Mouse (Mus musculus) kidney, embryonic 16.5 days (tissue): ENCODE results near the gene Ckap4. TPM values are rescaled to one million over a fixed set of nuclear protein-coding genes. Genes with fewer than 3 reads are reported as not detected.
A peak's percentile ranks its signal among the peaks of the same experiment; 100 is the strongest.
"Not testable (repeated sequence)": the region's sequence is repeated elsewhere in the genome, so short reads cannot be mapped to it uniquely, and the experiment has no call there.

Experiments used
- ATAC-seq: fragments of 200-750 bp; cut with Nextera tagmentation; 2 replicates; pipeline ENCODE4 v1.8.0; 2017; ENCODE audit warnings: moderate TSS enrichment; ENCODE audit not compliant: low FRiP score, low TSS enrichment
- H3K27ac ChIP-seq: fragments of 300-500 bp; sonication (generic); 2 replicates; pipeline ENCODE4 v1.5.1; 2014; ENCODE audit warnings: low read length
- H3K27me3 ChIP-seq: fragments of 300-500 bp; sonication (generic); 2 replicates; pipeline ENCODE4 v1.6.1; 2014; ENCODE audit warnings: low read length, control low read depth, mixed read lengths; ENCODE audit not compliant: insufficient read depth
- H3K36me3 ChIP-seq: fragments of 300-500 bp; sonication (generic); 2 replicates; pipeline ENCODE4 v1.6.1; 2014; ENCODE audit warnings: low read length, control low read depth, mixed read lengths; ENCODE audit not compliant: insufficient read depth
- H3K4me1 ChIP-seq: fragments of 300-500 bp; sonication (generic); 2 replicates; pipeline ENCODE4 v1.6.1; 2014; ENCODE audit warnings: low read length, control low read depth, mixed read lengths; ENCODE audit not compliant: insufficient read depth
- H3K4me2 ChIP-seq: fragments of 300-500 bp; sonication (generic); replicated peaks from 2 replicates; pipeline ENCODE4 v1.6.1; 2014; ENCODE audit warnings: low read depth, low read length
- H3K4me3 ChIP-seq: fragments of 300-500 bp; sonication (generic); 2 replicates; pipeline ENCODE4 v1.5.1; 2014; ENCODE audit warnings: mild to moderate bottlenecking, low read length
- H3K9ac ChIP-seq: fragments of 300-500 bp; sonication (generic); replicated peaks from 2 replicates; pipeline ENCODE4 v1.6.1; 2014; ENCODE audit warnings: low read length
- H3K9me3 ChIP-seq: fragments of 300-500 bp; sonication (generic); 2 replicates; pipeline ENCODE4 v1.6.1; 2016; ENCODE audit warnings: low read length, control low read depth
- WGBS: fragments of 180-500 bp; shearing (Covaris S2); extraction: QIAGEN DNeasy Blood & Tissue Kit; methylation state at CpG from one replicate; pipeline ENCODE4 v1.1.7; 2014; 5-methylcytosine and 5-hydroxymethylcytosine counted together
- polyA plus RNA-seq: library from polyadenylated mRNA; unstranded; fragments of >200 nt; fragmentation: Nextera tagmentation; extraction: Ambion mirVana; gene quantifications from 2 replicates; pipeline ENCODE4 v1.2.1, GENCODE M21; 2015

Gene Ckap4
- polyA plus RNA-seq, 1 experiment from 2014 or later, result 72.4 TPM

- Histone ChIP-seq H3K4me2 (no peak overlapping the region), H3K9ac (no peak overlapping the region), H3K9me3 (no peaks in the 10 kb centered on the region), H3K36me3 (no peaks in the 10 kb centered on the region), H3K27me3 (no peaks in the 10 kb centered on the region), H3K4me3 (no peak overlapping the region), H3K4me1 (peaks cover 22% of the 10 kb centered on the region), H3K27ac (peak overlapping the region; percentile 25; the same call in 1 of the 2 replicates)
- no peak for ATAC-seq
- 48% methylated on average over 1 of the region's 1 CpGs for WGBS
These were observed 49.2 kb downstream of the Ckap4 start for GRCm38 (mm10) chr10:84484661-84485060.

DNA sequence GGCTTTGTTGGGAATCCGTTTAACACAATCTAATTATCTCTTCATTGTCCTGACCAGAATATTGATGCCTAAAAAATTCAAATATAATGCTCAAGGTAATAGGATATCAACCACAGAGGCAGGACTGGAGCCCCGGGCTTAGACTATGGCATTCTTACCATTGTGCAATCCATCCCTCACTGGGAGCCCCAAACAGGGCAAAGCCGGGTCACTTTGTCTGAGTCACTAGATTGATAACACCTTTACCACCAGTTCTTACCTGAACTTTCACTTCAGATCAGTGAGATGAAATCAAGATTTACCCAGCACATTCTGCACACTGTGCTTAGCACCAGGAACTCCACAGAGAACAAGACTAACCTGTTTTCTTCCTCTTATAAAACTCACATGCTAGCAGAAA, 50.3 kb downstream of the Ckap4 start:
- Histone ChIP-seq H3K4me3 (no peak overlapping the region), H3K9me3 (no peaks in the 10 kb centered on the region), H3K27me3 (no peaks in the 10 kb centered on the region), H3K4me2 (no peak overlapping the region), H3K27ac (peak overlapping the region; percentile 57), H3K4me1 (peaks cover 24% of the 10 kb centered on the region), H3K36me3 (no peaks in the 10 kb centered on the region), H3K9ac (no peak overlapping the region)
- WGBS, result 71% methylated on average over 3 of the region's 3 CpGs
- no peak for ATAC-seq

DNA sequence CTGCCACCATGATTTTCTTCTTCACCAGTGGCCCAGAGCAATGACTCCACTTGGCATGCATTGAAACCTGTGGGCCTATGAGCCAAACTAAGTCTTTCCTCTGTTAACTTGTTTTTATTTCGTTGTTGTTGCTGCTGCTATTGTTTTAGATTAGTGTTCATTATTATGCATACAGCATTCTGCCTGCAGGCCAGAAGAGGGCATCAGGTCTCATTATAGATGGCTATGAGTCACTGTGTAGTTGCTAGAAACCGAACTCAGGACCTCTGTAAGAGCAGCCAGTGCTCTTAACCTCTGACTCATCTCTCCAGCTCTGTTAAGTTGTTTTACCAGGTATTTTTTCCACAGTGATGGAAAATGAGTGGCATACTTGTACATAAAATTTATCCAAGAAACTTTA, 50.8 kb downstream of the Ckap4 start:
- no peaks in the 10 kb centered on the region for H3K36me3 ChIP-seq
- H3K4me1 ChIP-seq, result peaks cover 25% of the 10 kb centered on the region
- no peak overlapping the region for H3K9ac ChIP-seq
- H3K27me3 ChIP-seq, result no peaks in the 10 kb centered on the region
- 91% methylated on average over 2 of the region's 2 CpGs for WGBS
- no peaks in the 10 kb centered on the region for H3K9me3 ChIP-seq
- no peak overlapping the region for H3K4me2 ChIP-seq
- no peak overlapping the region for H3K4me3 ChIP-seq
- peak overlapping the region; percentile 57 for H3K27ac ChIP-seq
- no peak for ATAC-seq

DNA sequence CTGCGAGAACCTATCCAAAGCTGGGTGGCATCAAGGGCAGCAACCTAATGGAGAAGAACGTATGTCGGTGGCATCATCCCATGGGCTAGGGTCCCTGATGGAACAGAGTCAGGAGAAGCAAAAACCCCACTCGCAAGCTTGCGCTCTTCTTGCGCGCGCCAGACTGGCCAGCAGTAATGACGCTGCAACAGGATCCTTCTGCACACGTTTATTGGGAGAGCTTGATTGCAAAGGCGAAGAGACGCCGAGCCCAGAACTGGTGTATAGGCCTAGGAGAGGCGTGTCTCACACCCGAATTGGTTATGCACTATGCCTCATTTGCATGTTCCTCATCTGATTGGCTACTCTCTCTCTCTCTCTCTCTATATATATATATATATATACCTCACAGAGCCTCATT, 51.4 kb downstream of the Ckap4 start:
- H3K4me1 ChIP-seq, result peaks cover 32% of the 10 kb centered on the region
- not testable (repeated sequence) for H3K27me3 ChIP-seq, ATAC-seq, H3K9me3 ChIP-seq, H3K9ac ChIP-seq, H3K27ac ChIP-seq, H3K4me2 ChIP-seq, H3K36me3 ChIP-seq, H3K4me3 ChIP-seq
- WGBS, result 85% methylated on average over 15 of the region's 15 CpGs

- no peaks in the 10 kb centered on the region for H3K36me3 ChIP-seq
- H3K4me1 ChIP-seq, result peaks cover 38% of the 10 kb centered on the region
- H3K27ac ChIP-seq, result peak overlapping the region; percentile 88
- no peaks in the 10 kb centered on the region for H3K9me3 ChIP-seq
- no peak; the same call in 1 of the 2 replicates for ATAC-seq
- WGBS, result 23% methylated on average over 5 of the region's 5 CpGs
- no peak overlapping the region for H3K9ac ChIP-seq
- no peak overlapping the region for H3K4me3 ChIP-seq
- H3K4me2 ChIP-seq, result no peak overlapping the region
- H3K27me3 ChIP-seq, result no peaks in the 10 kb centered on the region
These were observed 52.6 kb downstream of the Ckap4 start for GRCm38 (mm10) chr10:84481327-84481671.

- 29% methylated on average over 8 of the region's 8 CpGs for WGBS
- ATAC-seq, result peak; percentile 89
- Histone ChIP-seq H3K27me3 (no peaks in the 10 kb centered on the region), H3K27ac (peak overlapping the region; percentile 88), H3K4me1 (peaks cover 38% of the 10 kb centered on the region), H3K9me3 (no peaks in the 10 kb centered on the region), H3K36me3 (no peaks in the 10 kb centered on the region), H3K4me3 (no peak overlapping the region), H3K9ac (no peak overlapping the region), H3K4me2 (0 out of 2 replicates have a peak overlapping the region, but pooled peaks have one; percentile 19)
These were observed 53.1 kb downstream of the Ckap4 start for GRCm38 (mm10) chr10:84480667-84481326.

GRCm38 (mm10) chr10:84480146-84480545, 53.7 kb downstream of the Ckap4 start:
- Histone ChIP-seq H3K27ac (peak overlapping the region; percentile 88), H3K9ac (no peak overlapping the region), H3K27me3 (no peaks in the 10 kb centered on the region), H3K4me1 (peaks cover 38% of the 10 kb centered on the region), H3K36me3 (no peaks in the 10 kb centered on the region), H3K4me3 (no peak overlapping the region), H3K4me2 (0 out of 2 replicates have a peak overlapping the region, but pooled peaks have one; percentile 19), H3K9me3 (no peaks in the 10 kb centered on the region)
- 47% methylated on average over 4 of the region's 4 CpGs for WGBS
- ATAC-seq, result no peak

DNA sequence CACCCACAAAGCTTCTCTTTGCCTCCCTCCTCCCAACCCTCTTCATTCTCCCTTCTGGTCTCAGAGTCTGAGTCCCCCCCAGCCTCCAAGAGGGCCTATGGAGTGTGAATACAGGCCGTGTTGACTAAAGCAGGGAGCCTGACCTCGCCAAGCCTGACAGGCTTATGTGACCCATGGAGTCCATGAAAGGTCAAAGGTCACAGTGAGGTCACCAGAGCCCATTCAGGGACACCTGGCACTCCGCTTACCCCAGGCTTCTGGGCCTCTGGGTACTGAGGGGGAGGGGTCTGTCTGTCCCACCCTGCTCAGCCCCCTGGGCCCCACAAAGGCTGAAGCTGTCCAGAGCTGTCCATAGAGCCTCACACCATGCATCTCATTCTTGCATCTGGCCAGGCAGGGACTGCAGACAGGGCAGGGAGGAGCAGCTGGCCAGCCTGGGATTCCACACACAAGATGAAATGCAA, 56.2 kb downstream of the Ckap4 start:
- Histone ChIP-seq H3K9ac (no peak overlapping the region), H3K4me1 (peaks cover 38% of the 10 kb centered on the region), H3K27me3 (no peaks in the 10 kb centered on the region), H3K27ac (no peak overlapping the region), H3K36me3 (no peaks in the 10 kb centered on the region), H3K4me3 (no peak overlapping the region), H3K4me2 (no peak overlapping the region), H3K9me3 (no peaks in the 10 kb centered on the region)
- ATAC-seq, result no peak
- 26% methylated on average over 3 of the region's 3 CpGs for WGBS

DNA sequence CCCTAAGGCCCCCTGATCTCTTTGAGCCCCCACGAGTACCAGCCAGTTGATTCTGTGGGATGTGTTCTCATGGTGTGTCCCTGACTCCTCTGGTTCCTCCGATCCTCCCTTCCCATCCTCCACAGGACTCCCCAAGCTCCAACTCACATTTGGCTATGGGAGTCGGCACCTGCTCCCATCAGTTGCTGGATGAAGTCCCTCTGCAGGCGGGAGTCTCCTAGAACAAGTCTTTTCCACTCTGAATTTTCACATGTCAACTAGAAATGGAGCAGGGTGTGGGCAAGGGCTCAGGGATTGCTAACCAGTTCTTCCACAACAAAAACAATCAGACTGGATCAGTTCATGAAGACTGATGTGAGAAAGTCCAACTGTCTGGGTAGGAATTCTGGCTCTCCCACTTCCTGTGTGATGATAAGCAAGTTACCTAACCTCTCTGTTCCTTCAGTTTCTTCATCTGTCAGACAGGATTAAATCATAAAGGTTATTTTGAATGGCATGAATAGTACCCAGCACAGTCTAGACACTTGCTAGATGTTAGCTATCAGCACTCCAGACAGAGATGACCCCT, 56.7 kb downstream of the Ckap4 start:
- Histone ChIP-seq H3K27ac (no peak overlapping the region), H3K4me1 (peaks cover 37% of the 10 kb centered on the region), H3K4me2 (no peak overlapping the region), H3K4me3 (no peak overlapping the region), H3K27me3 (no peaks in the 10 kb centered on the region), H3K9ac (no peak overlapping the region), H3K36me3 (no peaks in the 10 kb centered on the region), H3K9me3 (no peaks in the 10 kb centered on the region)
- 72% methylated on average over 4 of the region's 4 CpGs for WGBS
- ATAC-seq, result no peak
